Mouse (Mus musculus) bone marrow, adult 2 months (tissue): ENCODE data around the gene Cntnap2.

Experiments used
- CTCF ChIP-seq: fragments of 200-500 bp; IDR thresholded peaks from 2 replicates; pipeline ENCODE4 v1.5.1; 2011; ENCODE audit warnings: low read length, control low read depth; ENCODE audit not compliant: control insufficient read depth, insufficient read depth
- POLR2A ChIP-seq: fragments of 200-500 bp; IDR thresholded peaks from 2 replicates; pipeline ENCODE4 v1.6.1; 2011; ENCODE audit warnings: low read depth, mild to moderate bottlenecking, control low read depth, low read length, borderline replicate concordance; ENCODE audit not compliant: control insufficient read depth

DNA sequence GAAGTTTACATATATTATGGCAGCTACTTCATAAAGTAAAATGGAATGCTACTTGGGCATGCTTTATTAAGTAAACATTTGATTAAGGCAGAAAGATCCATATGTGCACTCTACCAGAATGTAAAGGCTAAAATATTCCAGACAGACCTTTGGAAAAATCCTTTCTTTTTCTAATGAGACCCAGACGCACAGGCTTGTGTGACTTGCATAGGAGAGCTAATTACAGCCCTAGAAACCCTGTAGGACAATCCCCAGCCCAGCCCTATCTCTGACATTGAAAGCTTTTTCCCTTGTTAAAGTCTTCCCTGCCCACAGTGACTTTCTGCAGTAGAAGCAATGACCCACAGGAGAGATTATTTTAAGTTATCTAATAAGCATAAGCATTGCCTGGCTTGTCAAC lies 879.6 kb downstream of the Cntnap2 start:
- TF ChIP-seq POLR2A: no peak
- TF ChIP-seq CTCF: no peak
